Mouse (Mus musculus) testis, adult 2 months (tissue): ENCODE data around the gene Pcnx2.

ENCODE experiments used
- CTCF ChIP-seq: fragments of 200-500 bp; IDR thresholded peaks from 2 replicates; pipeline ENCODE4 v1.5.1; 2012; ENCODE audit warnings: low read depth, mild to moderate bottlenecking, inconsistent platforms, low read length, moderate library complexity; ENCODE audit not compliant: control insufficient read depth, insufficient read depth, insufficient replicate concordance
- POLR2A ChIP-seq: fragments of 200-500 bp; IDR thresholded peaks from 2 replicates; pipeline ENCODE4 v1.6.1; 2012; ENCODE audit warnings: low read depth, mild to moderate bottlenecking, inconsistent platforms, low read length, moderate library complexity; ENCODE audit not compliant: control insufficient read depth

DNA sequence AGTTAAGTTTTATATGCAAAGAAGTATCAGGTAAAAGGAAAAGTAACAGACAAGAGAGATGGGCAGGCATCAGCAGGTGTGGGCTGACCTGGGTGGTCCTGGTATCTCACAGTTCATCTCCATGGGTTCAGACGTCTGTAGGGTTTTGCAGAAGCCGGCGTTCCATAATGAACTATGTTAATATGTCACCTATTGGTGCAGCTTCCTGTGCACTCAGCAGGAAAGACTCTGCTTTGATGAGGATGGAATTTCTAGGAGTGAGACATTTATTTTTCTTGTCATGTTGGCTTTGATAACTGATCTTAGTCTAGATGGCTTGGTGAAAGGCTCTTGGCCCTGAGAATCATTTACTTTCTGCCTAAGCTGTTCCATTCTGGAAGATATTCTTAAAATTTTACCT lies 24.2 kb upstream of the Pcnx2 start:
- TF ChIP-seq POLR2A: no peak
- no peak for TF ChIP-seq CTCF
